Mouse (Mus musculus) CD4-positive, CD25-positive, alpha-beta regulatory T cell, adult 4 months (primary cell): ENCODE results near the gene Ahnak. TPM values are rescaled to one million over a fixed set of nuclear protein-coding genes. Genes with fewer than 3 reads are reported as not detected.
A peak's percentile ranks its signal among the peaks of the same experiment; 100 is the strongest.
"Not testable (repeated sequence)": the region's sequence is repeated elsewhere in the genome, so short reads cannot be mapped to it uniquely, and the experiment has no call there.

Experiments used
- ATAC-seq: one replicate; pipeline ENCODE4 v1.8.0; 2017
- polyA plus RNA-seq, 2 experiments: library from polyadenylated mRNA; unstranded; fragments of 100-300 nt; shearing (Covaris generic); gene quantifications; one replicate each; pipeline ENCODE4 v1.2.1; 2017

The Ahnak gene
- polyA plus RNA-seq, 2 experiments from 2014 or later, result 45.2 to 48.9 TPM

GRCm38 (mm10) chr19:9103986-9104385, 114.9 kb downstream of the Ahnak start:
- no peak for ATAC-seq

GRCm38 (mm10) chr19:9105101-9105685, 116.1 kb downstream of the Ahnak start:
- ATAC-seq, result no peak

GRCm38 (mm10) chr19:9106096-9106495, 117.0 kb downstream of the Ahnak start:
- ATAC-seq, result no peak

DNA sequence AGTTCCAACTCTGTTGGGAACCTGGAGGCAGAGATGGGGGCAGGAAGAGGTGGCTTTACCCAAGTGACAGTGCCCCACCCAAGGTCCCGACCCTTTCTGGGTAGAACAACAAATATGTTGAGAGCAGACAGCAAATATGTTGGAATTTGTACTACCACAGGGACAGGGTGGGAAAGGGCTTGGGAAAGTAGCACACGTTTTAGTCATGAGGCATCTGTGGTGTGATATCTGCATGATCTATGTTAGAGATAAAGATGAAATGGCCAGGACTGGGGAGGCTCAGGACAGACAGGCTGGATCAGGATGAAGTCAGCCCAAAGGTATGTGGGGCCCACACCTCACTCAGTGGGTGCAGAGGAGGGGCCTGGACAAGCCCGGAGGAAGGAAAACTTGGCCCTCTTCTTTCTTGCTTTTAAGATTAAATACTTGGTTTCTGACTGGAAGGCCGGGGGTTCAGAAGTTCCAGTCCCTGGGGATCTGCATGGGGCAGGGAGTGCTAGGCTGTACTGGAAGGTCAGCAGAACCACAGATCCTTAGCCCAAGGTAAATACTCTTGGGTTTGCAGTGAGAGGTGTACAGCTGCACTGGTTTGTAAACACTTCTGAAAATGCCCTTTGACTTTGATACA, 117.8 kb downstream of the Ahnak start:
- ATAC-seq, result no peak

GRCm38 (mm10) chr19:9107379-9107755, 118.3 kb downstream of the Ahnak start:
- ATAC-seq, result no peak

DNA sequence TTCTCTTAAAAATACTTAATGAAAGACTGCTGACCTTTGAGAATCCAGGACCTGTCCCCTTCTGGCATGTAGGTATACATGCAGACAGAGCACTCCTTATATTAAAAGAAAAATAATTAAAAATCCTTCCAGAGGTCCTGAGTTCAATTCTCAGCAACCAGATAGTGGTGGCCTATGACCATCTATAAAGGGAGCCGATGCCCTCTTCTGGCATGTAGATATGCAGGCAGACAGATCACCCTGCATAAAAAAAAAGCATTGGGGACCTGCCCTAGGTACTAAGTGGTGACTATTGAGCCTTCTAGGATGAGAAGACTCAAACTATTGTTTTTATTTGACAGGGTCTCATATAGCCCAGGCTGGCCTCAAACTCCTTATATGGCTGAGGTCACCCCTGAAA, 119.5 kb downstream of the Ahnak start:
- ATAC-seq, result no peak

DNA sequence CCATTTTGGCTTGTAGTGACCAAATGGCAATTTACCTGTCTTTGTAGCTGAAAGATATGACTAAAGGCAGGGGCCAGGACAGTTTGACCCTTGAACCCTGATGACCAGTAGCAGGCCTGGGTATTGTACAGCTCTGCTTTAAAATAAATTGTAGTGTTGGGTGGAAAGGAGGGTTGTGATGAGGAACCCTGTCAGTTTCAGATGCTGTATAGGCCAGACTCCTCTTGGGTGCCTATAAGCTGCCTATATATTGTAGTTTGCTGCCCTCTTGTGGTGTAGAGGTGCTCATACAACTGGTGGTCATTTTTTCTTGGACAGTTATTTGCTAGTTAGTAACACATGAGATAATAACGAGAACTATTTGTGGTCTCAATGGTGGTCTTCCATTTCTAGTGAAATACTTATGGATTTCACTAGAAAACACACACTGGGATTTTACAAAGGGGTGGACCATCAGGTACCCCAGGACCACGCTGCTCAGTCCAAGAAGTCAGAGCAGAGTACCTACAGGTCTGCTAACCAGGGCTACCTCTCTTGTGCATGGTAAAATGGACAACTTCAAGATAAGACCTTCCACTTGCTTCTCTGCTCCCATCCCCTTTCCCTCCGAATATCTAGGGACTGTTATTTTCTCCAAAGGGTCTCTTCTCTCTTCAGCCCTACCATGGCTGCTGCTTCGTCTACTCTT, 121.2 kb downstream of the Ahnak start:
- ATAC-seq, result peak; percentile 86

GRCm38 (mm10) chr19:9112043-9112442, 123.0 kb downstream of the Ahnak start:
- ATAC-seq, result no peak

DNA sequence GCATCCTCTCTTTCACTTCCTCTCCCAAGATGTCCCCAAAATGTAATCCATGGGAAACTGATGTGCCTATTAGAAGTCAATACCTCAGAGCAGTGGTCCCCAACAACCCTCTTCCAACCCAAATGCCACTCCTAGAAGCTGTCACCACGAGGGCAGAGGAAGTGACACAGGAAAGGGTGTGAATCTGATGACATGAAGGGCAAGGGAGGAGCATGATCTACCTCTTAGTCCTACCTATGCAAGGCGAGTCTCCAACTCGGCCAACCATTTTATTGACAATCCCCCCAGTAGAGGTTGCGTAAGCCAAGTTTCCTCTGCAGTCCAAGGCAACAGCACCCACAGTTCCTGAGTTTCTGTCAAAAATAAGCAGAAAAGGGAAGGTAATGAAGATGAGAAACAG, 127.2 kb downstream of the Ahnak start:
- no peak for ATAC-seq

DNA sequence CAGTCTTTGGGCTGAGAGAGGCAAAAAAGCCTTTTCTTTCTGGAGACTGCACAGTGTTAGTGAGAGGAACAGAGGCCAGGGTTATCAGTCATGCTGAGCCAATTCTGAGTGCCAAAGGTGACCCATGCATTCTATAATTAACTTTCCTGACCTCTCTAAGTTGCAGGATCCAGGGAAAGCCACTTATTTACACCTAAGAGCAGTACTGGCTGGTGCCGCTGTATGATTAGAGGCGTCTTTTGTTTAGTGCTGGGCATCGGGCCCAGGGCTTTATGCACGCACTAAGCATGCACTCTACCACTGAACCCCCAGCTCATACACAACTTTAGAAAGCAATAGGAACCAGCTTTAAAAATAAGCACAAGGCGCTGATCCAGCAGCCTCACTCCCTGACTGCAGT, 128.2 kb downstream of the Ahnak start:
- no peak for ATAC-seq

GRCm38 (mm10) chr19:9119655-9120425, 130.8 kb downstream of the Ahnak start:
- ATAC-seq, result no peak

DNA sequence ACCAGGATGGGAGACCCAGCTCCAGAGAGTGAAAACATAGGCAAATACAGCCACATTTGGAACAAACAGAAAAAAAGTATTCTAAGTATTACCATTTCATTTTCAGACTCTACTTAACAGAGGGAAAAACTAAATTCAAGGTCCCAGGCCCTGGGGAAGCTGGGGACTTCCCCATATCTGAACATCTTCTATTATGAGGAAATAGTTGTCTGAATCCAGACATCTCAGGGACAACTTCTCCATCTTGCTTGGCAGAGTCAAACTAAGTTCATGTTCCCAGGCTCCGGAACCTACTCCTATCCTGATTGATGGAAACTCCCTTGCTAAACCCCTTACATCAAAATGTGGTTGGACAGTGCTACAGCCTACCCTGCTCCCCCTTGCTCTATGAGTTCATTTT, 133.3 kb downstream of the Ahnak start:
- ATAC-seq, result no peak

DNA sequence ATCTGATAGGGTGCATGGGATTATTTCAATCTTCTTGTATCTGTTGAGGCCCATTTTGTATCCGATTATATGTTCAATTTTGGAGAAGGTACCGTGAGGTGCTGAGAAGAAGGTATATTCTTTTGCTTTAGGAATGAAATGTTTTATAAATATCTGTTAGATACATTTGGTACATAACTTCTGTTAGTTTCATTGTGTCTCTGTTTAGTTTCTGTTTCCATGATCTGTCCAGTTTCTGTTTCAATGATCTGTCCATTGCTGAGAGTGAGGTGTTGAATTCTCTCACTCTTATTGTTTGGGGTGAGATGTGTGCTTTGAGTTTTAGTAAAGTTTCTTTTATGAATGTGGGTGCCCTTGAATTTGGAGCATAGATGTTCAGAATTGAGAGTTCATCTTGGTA, 134.9 kb downstream of the Ahnak start:
- not testable (repeated sequence) for ATAC-seq

Other genes with a start within 250 kb of the Ahnak start
- under 1 TPM in 1 of 2 experiments, not detected in 1; 0.75 TPM for gene 1700092M07Rik, start 248.6 kb upstream of the Ahnak start, polyA plus RNA-seq
- 100 to 1,000 TPM; 132 to 165 TPM for gene Stx5a, start 247.9 kb upstream of the Ahnak start, polyA plus RNA-seq
- 100 to 1,000 TPM; 163 to 188 TPM for gene Nxf1, start 232.2 kb upstream of the Ahnak start, polyA plus RNA-seq
- 100 to 1,000 TPM; 117 to 124 TPM for gene Tmem223, start 218.3 kb upstream of the Ahnak start, polyA plus RNA-seq
- gene Tmem179b, start 214.8 kb upstream of the Ahnak start, polyA plus RNA-seq, result 100 to 1,000 TPM in 1 of 2 experiments, 10 to 100 TPM in 1; 85.6 to 101 TPM
- gene Taf6l, start 202.9 kb upstream of the Ahnak start, polyA plus RNA-seq, result 1 to 10 TPM; 5.4 to 6.5 TPM
- 100 to 1,000 TPM; 181 to 198 TPM for gene Polr2g, start 190.7 kb upstream of the Ahnak start, polyA plus RNA-seq
- 1 to 10 TPM; 2.1 to 4.7 TPM for gene Zbtb3, start 186.7 kb upstream of the Ahnak start, polyA plus RNA-seq
- 10 to 100 TPM; 41.6 to 59.0 TPM for gene Ttc9c, start 170.0 kb upstream of the Ahnak start, polyA plus RNA-seq
- 1 to 10 TPM; 4.2 to 6.9 TPM for gene Hnrnpul2, start 169.3 kb upstream of the Ahnak start, polyA plus RNA-seq
- gene AC129217.1, start 159.5 kb upstream of the Ahnak start, polyA plus RNA-seq, result not detected
- gene Bscl2, start 151.8 kb upstream of the Ahnak start, polyA plus RNA-seq, result 10 to 100 TPM; 86.8 to 98.9 TPM
- 1 to 10 TPM in 1 of 2 experiments, under 1 TPM in 1; 0.91 to 1.4 TPM for gene Gng3, start 150.1 kb upstream of the Ahnak start, polyA plus RNA-seq
- not detected for gene Lrrn4cl, start 138.5 kb upstream of the Ahnak start, polyA plus RNA-seq
- gene Ubxn1, start 117.8 kb upstream of the Ahnak start, polyA plus RNA-seq, result 10 to 100 TPM; 65.0 to 70.2 TPM
- gene Uqcc3, start 108.4 kb upstream of the Ahnak start, polyA plus RNA-seq, result 10 to 100 TPM; 80.7 to 88.3 TPM
- gene Lbhd1, start 105.6 kb upstream of the Ahnak start, polyA plus RNA-seq, result 10 to 100 TPM; 58.1 to 77.2 TPM
- gene Gm49403, start 105.4 kb upstream of the Ahnak start, polyA plus RNA-seq, result not detected
- gene 1810009A15Rik, start 100.4 kb upstream of the Ahnak start, polyA plus RNA-seq, result 100 to 1,000 TPM; 102 to 103 TPM
- not detected for gene Gm49416, start 100.4 kb upstream of the Ahnak start, polyA plus RNA-seq
- gene Ints5, start 96.3 kb upstream of the Ahnak start, polyA plus RNA-seq, result 10 to 100 TPM in 1 of 2 experiments, 1 to 10 TPM in 1; 8.7 to 12.2 TPM
- 10 to 100 TPM; 50.2 to 83.9 TPM for gene Ganab, start 91.2 kb upstream of the Ahnak start, polyA plus RNA-seq
- gene B3gat3, start 68.9 kb upstream of the Ahnak start, polyA plus RNA-seq, result 10 to 100 TPM; 18.4 to 19.6 TPM
- 1 to 10 TPM; 5.1 to 9.2 TPM for gene Rom1, start 59.9 kb upstream of the Ahnak start, polyA plus RNA-seq
- gene Eml3, start 59.7 kb upstream of the Ahnak start, polyA plus RNA-seq, result 10 to 100 TPM; 18.7 to 24.9 TPM
- 100 to 1,000 TPM in 1 of 2 experiments, 10 to 100 TPM in 1; 81.7 to 126 TPM for gene Mta2, start 47.4 kb upstream of the Ahnak start, polyA plus RNA-seq
- gene Tut1, start 35.4 kb upstream of the Ahnak start, polyA plus RNA-seq, result 10 to 100 TPM; 30.3 to 67.9 TPM
- gene Eef1g, start 22.2 kb upstream of the Ahnak start, polyA plus RNA-seq, result 100 to 1,000 TPM; 667 to 787 TPM
- gene Scgb1a1, start 98.7 kb downstream of the Ahnak start, polyA plus RNA-seq, result not detected
- gene Asrgl1, start 146.4 kb downstream of the Ahnak start, polyA plus RNA-seq, result 10 to 100 TPM; 33.5 to 34.3 TPM